Mouse (Mus musculus) testis, adult 2 months (tissue): Measurements from ENCODE around the gene Atf6.

Experiments
- CTCF ChIP-seq: fragments of 200-500 bp; IDR thresholded peaks from 2 replicates; pipeline ENCODE4 v1.5.1; 2012; ENCODE audit warnings: low read depth, mild to moderate bottlenecking, inconsistent platforms, low read length, moderate library complexity; ENCODE audit not compliant: control insufficient read depth, insufficient read depth, insufficient replicate concordance
- POLR2A ChIP-seq: fragments of 200-500 bp; IDR thresholded peaks from 2 replicates; pipeline ENCODE4 v1.6.1; 2012; ENCODE audit warnings: low read depth, mild to moderate bottlenecking, inconsistent platforms, low read length, moderate library complexity; ENCODE audit not compliant: control insufficient read depth

GRCm38 (mm10) chr1:170774431-170774830 is 93.1 kb downstream of the Atf6 start:
- TF ChIP-seq POLR2A (no peak), CTCF (no peak)
